In the genomic region with DNA sequence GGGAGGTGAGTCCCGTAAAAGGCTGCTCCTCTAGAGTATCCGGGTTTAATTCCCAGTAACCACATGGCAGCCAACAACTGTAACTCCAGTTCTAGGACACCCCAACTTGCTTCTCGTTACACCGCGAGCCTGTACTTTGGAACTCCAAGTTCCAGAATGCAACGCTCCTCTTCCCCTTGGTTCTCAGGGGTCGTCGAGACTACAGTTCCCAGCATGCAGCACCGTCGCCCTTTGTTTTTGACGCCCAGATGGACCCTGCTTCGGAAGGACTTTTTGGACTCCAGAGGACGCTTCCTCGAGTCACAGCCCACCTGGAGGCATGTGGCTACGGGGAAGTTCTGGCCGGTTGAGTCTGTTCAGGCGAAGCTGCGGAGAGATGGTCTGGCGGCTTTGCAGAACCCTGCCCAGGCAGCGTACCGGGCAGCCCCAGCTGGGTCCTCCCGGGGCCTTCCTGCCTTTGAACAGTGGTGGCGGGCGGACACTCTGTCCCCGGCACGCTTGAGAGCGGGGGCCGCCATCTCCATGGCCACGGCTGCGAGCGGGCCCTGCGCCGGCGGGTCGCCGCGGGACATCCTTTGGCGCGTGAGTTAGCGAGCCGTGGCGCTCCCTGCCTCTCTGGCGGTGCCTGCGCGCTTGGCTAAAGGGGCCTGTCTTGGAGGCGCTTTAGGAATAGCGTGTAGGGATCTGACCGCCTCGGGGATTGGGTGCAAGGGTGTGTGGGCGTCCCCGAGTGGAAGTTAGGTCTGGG, we compare ENCODE assay signal across 8 mouse cellular contexts. TPM values are rescaled to one million over a fixed set of nuclear protein-coding genes. Genes with fewer than 3 reads are reported as not detected.
DNase-seq lines count a peak whose midpoint lies in the region; ATAC-seq and TF ChIP-seq lines count a peak whose summit lies in the region.

A gene (plus strand): TSS at position 218 of the 748 bp plus-strand sequence.

- no peaks in the 10 kb centered on the region for H3K27me3 ChIP-seq in forebrain, embryonic 15.5 days

- H3K4me3 ChIP-seq in forebrain, embryonic 15.5 days: peak within 1 kb of the TSS; percentile 94
- peak within 1 kb of the TSS; percentile 94 for H3K4me3 ChIP-seq in lung, adult 2 months (replicated peaks; ENCODE audit: extremely low read depth, low read depth, low read length)

- intact Hi-C loops in heart, postnatal 25 days (cut with DNase I): loop anchor here (1.0 to 5.0 kb wide), 2 partner anchors 53 to 115 kb away; a partner anchor contains a TSS

- peak within 1 kb of the TSS; percentile 92 for H3K27ac ChIP-seq in forebrain, embryonic 15.5 days (replicated peaks)

- peak; percentile 91 for DNase-seq in ES-CJ7 (ENCODE audit: low read depth, low spot score)
- peak; percentile 71 for DNase-seq in cerebellum, adult 11 months
- peak; percentile 69 for DNase-seq in heart, postnatal 25 days (ENCODE audit: low spot score)
- DNase-seq in layer of hippocampus, adult 18-20 months (ENCODE audit: low spot score in 2 of 2): peak; percentile 84 to 93
- peak; percentile 88 for DNase-seq in lung, adult 2 months
- DNase-seq in thymus, adult 18-20 months: peak; percentile 76 to 81

- peaks cover 9% of the 10 kb centered on the region for H3K4me1 ChIP-seq in forebrain, embryonic 15.5 days
- no peaks in the 10 kb centered on the region; the same call in 1 of the 2 replicates for H3K4me1 ChIP-seq in lung, adult 2 months (ENCODE audit: control insufficient read depth, insufficient read depth, low read length)

- TF ChIP-seq POLR2A in lung, adult 2 months (IDR thresholded peaks at IDR 0.05; ENCODE audit: borderline replicate concordance, extremely low read depth, low read depth, low read length): no peak

- H3K36me3 ChIP-seq in forebrain, embryonic 15.5 days: peaks cover 14% of the 10 kb centered on the region

- no peak for TF ChIP-seq CTCF in lung, adult 2 months (IDR thresholded peaks at IDR 0.05; ENCODE audit: insufficient read depth, low read length)

- H3K9me3 ChIP-seq in forebrain, embryonic 15.5 days: no peaks in the 10 kb centered on the region

- peak within 1 kb of the TSS; percentile 79 for H3K4me2 ChIP-seq in forebrain, embryonic 15.5 days (replicated peaks)

- peak; percentile 99 for ATAC-seq in forebrain, embryonic 15.5 days (replicated peaks)
- ATAC-seq in neutrophil, adult 5-6 weeks (ENCODE audit: extremely low read depth, insufficient number of reproducible peaks, low FRiP score, poor library complexity, severe bottlenecking): peak; percentile 93

- peak within 1 kb of the TSS; percentile 91 for H3K9ac ChIP-seq in forebrain, embryonic 15.5 days (replicated peaks)

- WGBS in forebrain, embryonic 15.5 days: under 1% methylated on average over 51 of the region's 51 CpGs
- under 1% methylated on average over 51 of the region's 51 CpGs for WGBS in lung, adult 2 months

RNA-seq across cellular contexts. Expression of the gene that starts here (rescaled TPM):
- 18.9 and 20.8 TPM in 2 replicates for polyA plus RNA-seq in forebrain, embryonic 15.5 days (2015; fragmentation: Nextera tagmentation; extraction: Ambion mirVana)
- total RNA-seq in heart, postnatal 25 days (2021): 10 to 100 TPM; 12.3 to 12.4 TPM
- 10 to 100 TPM; 10.8 to 12.6 TPM for total RNA-seq in layer of hippocampus, adult 18-20 months (2021)
- polyA plus RNA-seq in lung, adult 2 months (2012; rRNA removed): 7.8 and 9.9 TPM in 2 replicates
- total RNA-seq in neutrophil, adult 5-6 weeks (2017): 4.8 and 6.1 TPM in 2 replicates

Comparison
In these comparisons a context has a peak if more than half of its experiments do, and no peak if none do; other contexts are left out.
1. Peak in every context shown above with its lines: DNase-seq, ATAC-seq, H3K4me3 ChIP-seq and H3K27ac ChIP-seq.